Mouse (Mus musculus) spleen, adult 2 months (tissue): ENCODE data around the gene Dnajc15. TPM values are rescaled to one million over a fixed set of nuclear protein-coding genes. Genes with fewer than 3 reads are reported as not detected.
"Not testable (repeated sequence)": the region's sequence is repeated elsewhere in the genome, so short reads cannot be mapped to it uniquely, and the experiment has no call there.

Experiments used
- DNase-seq, 2 experiments: peaks; one replicate each; pipeline versions ENCODE4 v3.0.0 to v3.0.0-alpha.2; 2012 to 2021; ENCODE audit warnings: low spot score in 2 of 2, low read depth in 1 of 2
- H3K27ac ChIP-seq: fragments of 200-500 bp; 2 replicates; pipeline ENCODE4 v1.5.1; 2012; ENCODE audit warnings: low read length, inconsistent platforms; ENCODE audit not compliant: insufficient read depth
- H3K27me3 ChIP-seq: fragments of 200-500 bp; 2 replicates; pipeline ENCODE4 v1.6.1; 2012; ENCODE audit warnings: mild to moderate bottlenecking, moderate library complexity, low read length, inconsistent platforms; ENCODE audit not compliant: control insufficient read depth, insufficient read depth
- H3K36me3 ChIP-seq: fragments of 200-500 bp; 2 replicates; pipeline ENCODE4 v1.6.1; 2012; ENCODE audit warnings: mild to moderate bottlenecking, low read length, inconsistent platforms; ENCODE audit not compliant: control insufficient read depth, insufficient read depth
- H3K4me1 ChIP-seq: fragments of 200-500 bp; 2 replicates; pipeline ENCODE4 v1.6.1; 2011; ENCODE audit warnings: inconsistent platforms; ENCODE audit not compliant: control insufficient read depth, insufficient read depth, insufficient read length
- H3K4me3 ChIP-seq: fragments of 200-500 bp; 2 replicates; pipeline ENCODE4 v1.5.1; 2011; ENCODE audit warnings: mild to moderate bottlenecking, inconsistent platforms; ENCODE audit not compliant: insufficient read depth, insufficient read length; ENCODE audit errors: extremely low read depth
- CTCF ChIP-seq: fragments of 200-500 bp; IDR thresholded peaks from 2 replicates; pipeline ENCODE4 v1.5.1; 2011; ENCODE audit warnings: mild to moderate bottlenecking, inconsistent platforms; ENCODE audit not compliant: insufficient read depth, insufficient read length, insufficient replicate concordance; ENCODE audit errors: extremely low read depth
- POLR2A ChIP-seq: fragments of 200-500 bp; IDR thresholded peaks from 2 replicates; pipeline ENCODE4 v1.6.1; 2011; ENCODE audit warnings: low read depth, low read length, inconsistent platforms
- WGBS: fragments of 180-500 bp; shearing (Covaris S2); methylation state at CpG from one replicate; pipeline ENCODE4 v1.1.7; 2018; 5-methylcytosine and 5-hydroxymethylcytosine counted together
- polyA plus RNA-seq: library from polyadenylated mRNA; depleted of rRNA; stranded (reverse); fragments of >200 nt; gene quantifications from 2 replicates; pipeline ENCODE4 v1.2.3, GENCODE M21; 2012

Dnajc15 gene
- polyA plus RNA-seq, 1 experiment, result 4.0 TPM

DNA sequence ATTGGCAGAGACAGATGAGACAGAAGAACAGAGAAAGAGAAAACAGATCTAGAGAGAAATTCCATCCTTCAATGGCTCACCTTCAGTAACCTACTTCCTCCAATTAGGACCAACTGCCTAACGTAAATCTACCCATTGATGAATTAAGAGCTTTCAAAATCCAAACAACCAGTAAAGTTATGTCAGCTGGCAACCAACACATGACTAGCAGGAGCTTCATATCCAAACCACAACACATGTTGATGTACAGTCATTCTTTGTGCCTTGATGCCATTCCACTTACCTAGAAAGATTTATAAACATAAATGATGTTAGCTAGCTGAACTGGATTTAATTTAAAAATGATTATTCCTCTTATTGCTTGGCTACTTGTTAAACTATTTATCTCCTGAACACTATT lies 7.1 kb upstream of the Dnajc15 start:
- no peaks in the 10 kb centered on the region; the same call in 1 of the 2 replicates for H3K4me1 ChIP-seq
- no peaks in the 10 kb centered on the region for H3K27me3 ChIP-seq
- no peak for DNase-seq
- TF ChIP-seq CTCF, result no peak
- no peak for TF ChIP-seq POLR2A
- H3K4me3 ChIP-seq, result no peak overlapping the region
- WGBS, result 90% methylated on average over 1 of the region's 1 CpGs
- H3K27ac ChIP-seq, result no peak overlapping the region
- no peaks in the 10 kb centered on the region for H3K36me3 ChIP-seq

DNA sequence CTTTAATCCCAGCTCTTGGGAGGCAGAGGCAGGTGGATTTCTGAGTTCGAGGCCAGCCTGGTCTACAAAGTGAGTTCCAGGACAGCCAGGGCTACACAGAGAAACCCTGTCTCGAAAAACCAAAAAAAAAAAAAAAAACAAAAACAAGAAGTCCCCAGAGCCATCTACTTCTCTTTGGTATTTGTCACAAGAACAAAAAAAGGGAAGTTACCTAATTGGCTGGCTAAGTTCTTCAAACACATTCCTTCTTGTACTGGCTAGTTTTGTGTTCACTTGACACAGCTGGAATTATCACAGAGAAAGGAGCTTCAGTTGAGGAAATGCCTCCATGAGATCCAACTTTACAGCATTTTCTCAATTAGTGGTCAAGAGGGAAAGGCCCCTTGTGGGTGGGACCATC lies 3.0 kb upstream of the Dnajc15 start:
- H3K4me1 ChIP-seq, H3K27me3 ChIP-seq, H3K4me3 ChIP-seq, H3K36me3 ChIP-seq: not testable (repeated sequence)
- 14% methylated on average over 2 of the region's 2 CpGs for WGBS
- peak in 1 of 2 experiments; percentile 49 for DNase-seq
- H3K27ac ChIP-seq, result peak overlapping the region; percentile 76

DNA sequence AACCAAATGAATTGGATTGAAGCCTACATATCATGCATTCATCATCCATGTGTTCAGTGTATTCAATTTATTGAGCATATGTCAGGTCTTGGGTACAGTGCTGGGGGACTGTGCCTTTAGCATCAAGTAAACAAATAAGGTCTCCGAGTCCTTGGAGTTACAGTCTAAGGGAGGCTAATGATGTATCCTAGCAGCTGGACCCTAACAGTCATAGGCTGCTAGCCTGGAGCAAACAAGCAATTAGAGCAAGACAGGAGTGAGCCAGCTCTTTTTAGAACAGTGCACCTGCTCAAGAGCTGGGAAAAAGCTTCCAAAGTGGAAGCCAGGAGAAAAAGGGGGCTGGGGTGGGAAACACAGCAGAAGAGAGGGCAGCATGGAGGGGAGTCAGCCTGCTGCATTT lies 1.3 kb upstream of the Dnajc15 start:
- peak overlapping the region; percentile 18; the same call in 1 of the 2 replicates for H3K27ac ChIP-seq
- DNase-seq, result no peak
- H3K27me3 ChIP-seq, result no peaks in the 10 kb centered on the region
- H3K4me1 ChIP-seq, result peaks cover 3% of the 10 kb centered on the region; the same call in 1 of the 2 replicates
- 84% methylated on average over 1 of the region's 1 CpGs for WGBS
- H3K36me3 ChIP-seq, result no peaks in the 10 kb centered on the region
- TF ChIP-seq POLR2A, result no peak
- no peak for TF ChIP-seq CTCF
- no peak overlapping the region for H3K4me3 ChIP-seq

DNA sequence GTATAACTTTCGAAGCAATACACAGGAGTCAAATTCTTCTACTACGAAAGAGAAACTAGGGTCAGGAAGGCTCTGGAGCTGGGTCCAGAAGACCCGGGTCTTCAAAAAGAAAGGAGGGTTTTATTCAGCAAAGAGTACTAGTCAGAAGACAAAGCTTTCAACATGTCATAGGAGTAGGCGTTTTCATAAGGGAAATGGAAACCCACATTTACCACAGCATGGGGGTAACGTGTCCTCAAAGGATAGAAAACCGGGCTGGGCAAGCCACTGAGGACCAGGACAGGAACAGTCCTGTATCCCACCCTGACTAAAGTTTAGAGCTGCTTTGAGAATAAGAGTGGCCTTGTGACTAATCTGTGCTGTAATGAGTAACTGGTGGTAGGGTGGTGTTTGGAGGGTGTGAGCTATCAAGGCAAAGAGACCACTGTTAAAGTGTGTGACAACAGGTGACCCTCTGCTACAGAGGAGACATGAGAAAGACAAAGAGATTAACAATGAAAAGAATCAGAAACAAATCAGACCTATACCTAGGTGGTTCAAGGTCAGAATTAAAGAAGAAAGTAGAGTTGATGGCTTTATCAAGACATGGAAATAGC lies 3.4 kb downstream of the Dnajc15 start:
- Histone ChIP-seq H3K27me3 (no peaks in the 10 kb centered on the region), H3K36me3 (no peaks in the 10 kb centered on the region), H3K27ac (peak overlapping the region; percentile 68), H3K4me1 (peaks cover 10% of the 10 kb centered on the region; the same call in 1 of the 2 replicates), H3K4me3 (no peak overlapping the region)
- TF ChIP-seq POLR2A (no peak), CTCF (no peak)
- peak in 1 of 2 experiments; percentile 37 for DNase-seq
- 34% methylated on average over 6 of the region's 6 CpGs for WGBS

DNA sequence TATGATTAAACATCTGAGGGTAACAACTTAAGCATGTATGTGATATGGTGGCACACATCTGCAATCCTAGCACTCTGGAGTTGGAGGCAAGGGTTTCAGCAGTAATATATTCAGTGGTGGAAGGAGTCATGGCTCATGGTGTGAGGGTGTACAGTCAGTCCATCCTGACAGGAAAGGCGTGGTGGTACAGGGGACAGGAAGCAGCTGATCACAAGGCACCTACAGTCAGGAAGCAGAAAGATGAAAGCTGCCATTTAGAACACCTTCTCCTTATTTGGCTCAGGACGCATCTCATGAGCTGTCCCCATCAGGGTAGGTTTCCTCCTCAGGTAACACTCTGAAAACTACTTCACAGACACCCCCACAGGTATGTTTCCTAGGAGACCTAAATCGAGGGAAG lies 4.0 kb downstream of the Dnajc15 start:
- Histone ChIP-seq H3K27me3 (no peaks in the 10 kb centered on the region), H3K27ac (peak overlapping the region; percentile 49), H3K4me1 (peaks cover 10% of the 10 kb centered on the region; the same call in 1 of the 2 replicates), H3K36me3 (no peaks in the 10 kb centered on the region), H3K4me3 (no peak overlapping the region)
- WGBS, result 37% methylated on average over 3 of the region's 3 CpGs
- no peak for DNase-seq
- TF ChIP-seq POLR2A (no peak), CTCF (no peak)

DNA sequence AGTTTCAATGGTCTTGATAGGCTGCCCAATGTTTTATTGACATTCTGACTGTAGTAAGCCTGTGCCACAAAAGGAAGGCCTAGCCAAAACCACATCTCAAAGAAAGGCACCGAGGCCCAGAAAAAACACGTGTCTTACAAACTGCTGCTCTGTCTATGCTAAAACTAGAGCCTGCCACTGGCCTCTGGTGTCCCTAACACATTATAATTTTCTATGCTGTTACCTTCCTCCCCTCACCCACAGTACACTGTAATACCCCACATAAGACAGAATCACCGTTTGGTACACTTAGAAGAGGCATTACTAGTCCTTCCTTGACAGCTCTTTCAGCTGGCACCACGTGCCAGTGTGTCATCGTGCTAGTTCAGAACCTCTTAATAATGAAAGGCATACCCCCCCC lies 7.3 kb downstream of the Dnajc15 start:
- Histone ChIP-seq H3K4me3 (no peak overlapping the region), H3K27ac (peak overlapping the region; percentile 51; the same call in 1 of the 2 replicates), H3K36me3 (no peaks in the 10 kb centered on the region), H3K4me1 (peaks cover 15% of the 10 kb centered on the region; the same call in 1 of the 2 replicates), H3K27me3 (no peaks in the 10 kb centered on the region)
- DNase-seq, result no peak
- WGBS, result 56% methylated on average over 5 of the region's 5 CpGs
- no peak for TF ChIP-seq POLR2A
- TF ChIP-seq CTCF, result no peak

DNA sequence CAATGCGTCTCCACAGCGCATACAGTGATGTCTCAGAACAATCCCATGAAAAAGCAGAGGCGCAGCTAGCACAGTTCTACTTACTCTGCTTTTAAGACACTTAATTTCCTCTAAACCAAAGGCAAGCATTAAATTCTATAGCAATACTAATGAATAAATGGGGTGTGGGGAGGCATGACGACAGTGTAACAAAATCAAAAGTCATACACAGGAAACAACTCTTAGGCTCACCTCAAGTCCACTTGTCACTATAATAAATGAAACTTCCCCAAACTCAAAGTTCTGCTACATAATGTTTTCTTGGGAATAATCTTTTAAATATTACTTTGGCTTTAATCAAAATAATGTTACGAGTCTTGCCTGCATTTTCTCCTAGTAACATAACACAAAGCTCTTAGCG lies 10.4 kb downstream of the Dnajc15 start:
- Histone ChIP-seq H3K4me1 (peaks cover 12% of the 10 kb centered on the region), H3K36me3 (no peaks in the 10 kb centered on the region), H3K4me3 (no peak overlapping the region), H3K27ac (0 out of 2 replicates have a peak overlapping the region, but pooled peaks have one; percentile 3), H3K27me3 (no peaks in the 10 kb centered on the region)
- WGBS, result 76% methylated on average over 6 of the region's 6 CpGs
- TF ChIP-seq CTCF, result no peak
- no peak for TF ChIP-seq POLR2A
- no peak for DNase-seq
